Mouse (Mus musculus) urinary bladder, postnatal 4 days (tissue): ENCODE data around the gene Jak1.

Experiments
- DNase-seq, 2 experiments: peaks; one replicate each; pipeline ENCODE4 v3.0.0; 2021 to 2022; ENCODE audit warnings: low spot score in 2 of 2

Gene Jak1

DNA sequence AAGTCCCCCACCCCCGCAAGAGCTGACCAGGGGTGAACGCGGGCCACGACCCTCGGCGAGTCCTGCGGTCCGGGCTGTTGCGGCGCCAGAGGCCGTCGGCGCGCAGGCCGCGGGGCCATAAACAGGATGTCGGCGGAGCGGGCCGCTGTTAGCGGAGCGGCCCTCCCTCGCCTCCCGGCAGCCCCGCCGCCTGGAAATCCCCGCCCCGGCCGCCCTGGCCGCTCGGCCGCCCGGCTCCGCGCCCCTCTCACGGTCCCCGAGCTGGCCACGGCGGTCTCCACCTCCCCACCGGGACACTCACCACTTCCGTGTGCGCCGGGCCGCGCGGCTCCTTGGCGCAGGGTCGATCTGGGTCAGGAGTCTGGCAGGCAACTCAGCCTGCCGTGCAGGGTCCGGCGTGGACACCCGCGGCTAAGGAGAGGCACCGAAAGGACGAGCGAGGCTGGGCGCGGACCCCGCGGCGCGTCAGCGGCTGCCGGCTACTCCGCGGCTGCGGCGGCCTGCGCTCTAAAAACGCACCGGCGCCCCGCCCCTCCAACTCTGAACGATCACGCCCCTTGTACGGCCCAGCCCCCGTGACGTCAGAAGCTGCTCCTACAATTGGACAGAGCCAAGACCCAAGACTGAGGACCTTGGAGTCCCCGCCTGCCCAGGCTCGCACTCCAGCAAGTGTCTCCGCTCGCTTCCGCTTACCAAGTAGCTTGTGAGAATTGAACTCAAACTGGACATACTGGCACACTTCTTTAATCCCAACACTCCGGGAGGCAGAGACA, at the start of gene Jak1:
Gene Jak1 (minus strand): TSS at position 542 of the 773 bp plus-strand sequence.
- DNase-seq: peak; percentile 95 to 99

DNA sequence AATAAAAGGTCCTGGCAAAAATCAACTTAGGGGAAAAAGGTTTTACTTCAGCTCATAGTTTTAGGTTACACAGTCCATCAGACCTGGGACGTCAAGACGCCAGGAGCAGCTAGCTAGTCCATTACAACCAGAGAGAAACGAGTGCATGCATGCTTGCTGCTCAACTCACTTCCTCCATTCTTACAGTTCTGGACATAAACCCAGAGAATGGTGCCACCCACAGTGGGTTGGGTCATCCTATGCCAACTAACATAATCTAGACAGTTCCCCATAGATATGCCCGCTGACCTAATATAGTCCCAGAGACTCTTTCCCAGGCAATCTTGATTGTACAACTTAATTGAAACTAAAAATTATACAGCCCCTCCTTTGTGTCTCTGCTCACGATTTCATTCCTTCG, 47.0 kb upstream of the Jak1 start:
- no peak for DNase-seq

DNA sequence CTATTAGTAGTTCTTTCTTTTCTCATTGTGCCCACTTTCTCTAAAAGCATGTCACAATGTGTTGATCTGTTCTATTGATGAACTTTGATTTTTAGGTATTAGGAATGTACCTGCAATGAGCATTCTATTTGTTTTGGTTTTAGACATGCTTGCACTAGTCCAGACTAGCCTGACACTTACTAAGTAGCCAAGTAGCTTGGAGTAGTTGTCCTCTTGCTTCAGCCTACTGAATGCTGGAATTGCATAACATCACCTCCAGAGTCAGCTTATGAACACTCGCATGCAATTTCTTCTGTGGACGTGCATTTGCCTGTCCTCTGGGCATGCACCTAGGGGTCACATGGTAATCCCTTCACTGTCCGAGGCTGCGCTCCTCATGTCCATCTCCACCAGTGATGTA, 43.1 kb upstream of the Jak1 start:
- no peak for DNase-seq

DNA sequence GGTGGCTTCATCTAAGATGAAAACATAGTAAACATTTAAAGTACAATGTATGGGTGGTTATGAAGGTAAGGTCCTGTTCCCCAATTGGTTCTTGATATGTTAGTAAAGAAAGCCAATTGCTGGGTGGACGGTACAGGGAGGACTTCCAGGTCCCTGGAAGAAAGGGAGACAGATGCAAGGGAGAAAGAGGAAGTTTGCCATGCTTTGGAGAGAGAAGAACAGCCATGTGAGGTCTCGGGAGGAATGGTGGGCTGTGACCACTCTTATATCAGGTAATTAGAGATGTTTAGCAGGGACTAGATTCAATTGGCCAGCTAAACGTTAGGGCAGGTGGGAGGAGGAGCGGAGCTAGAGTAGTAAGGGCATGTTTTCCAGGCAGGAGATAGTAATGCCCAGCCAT, 42.2 kb upstream of the Jak1 start:
- no peak for DNase-seq

DNA sequence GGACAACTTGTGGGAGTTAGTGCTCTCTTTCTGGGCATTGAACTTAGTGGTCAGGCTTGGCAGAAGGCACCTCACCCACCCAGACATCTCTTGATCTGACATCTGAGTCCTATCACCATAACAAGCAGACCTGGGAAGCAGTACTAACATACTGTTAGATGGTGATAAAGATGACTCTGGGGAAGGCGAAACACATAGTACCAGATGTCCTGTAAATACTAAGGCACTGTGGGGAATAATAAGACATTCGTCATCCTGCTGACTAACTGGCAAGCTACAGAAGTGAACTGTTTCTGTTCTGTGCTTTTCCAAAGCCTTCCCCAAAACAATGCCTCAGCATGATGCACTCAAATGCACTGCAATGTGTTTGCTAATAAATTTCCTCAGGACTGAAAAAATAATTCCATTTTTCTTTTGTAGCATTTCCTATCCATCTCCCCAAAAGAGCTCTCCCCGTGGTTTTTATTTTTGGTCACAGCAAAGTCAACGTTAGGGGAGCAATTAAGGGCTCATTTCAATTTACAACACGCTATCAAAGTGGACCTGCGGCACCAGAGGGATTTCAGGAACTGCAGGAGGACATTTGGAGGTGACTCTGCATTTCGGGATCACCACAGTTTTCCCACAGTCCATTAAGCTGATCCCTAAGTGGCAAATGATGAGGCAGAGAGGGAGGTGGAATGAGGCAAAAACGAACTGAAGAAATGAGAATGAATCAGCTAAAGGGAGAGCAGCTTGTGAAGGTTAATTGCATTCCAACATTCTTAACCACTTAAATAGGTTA, 41.2 kb upstream of the Jak1 start:
- DNase-seq: no peak

DNA sequence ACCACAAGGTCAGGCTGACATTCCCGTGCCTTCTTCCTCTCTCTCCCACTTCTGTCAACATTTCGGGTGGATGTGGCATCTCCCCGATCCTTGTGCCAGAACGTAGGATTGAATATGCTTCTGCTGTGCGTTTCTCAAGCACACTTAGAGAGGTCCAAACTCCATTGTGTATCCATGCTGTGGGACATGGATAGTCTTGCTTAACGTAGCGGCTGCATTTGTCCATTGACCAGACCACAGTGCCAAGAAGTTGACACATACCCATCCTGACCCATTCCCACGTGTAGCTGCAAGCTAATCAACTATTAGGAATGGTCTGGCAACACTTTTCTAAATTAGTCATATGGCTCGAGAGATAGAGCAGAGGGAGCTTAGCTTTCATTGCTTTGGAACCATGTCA, 40.0 kb upstream of the Jak1 start:
- DNase-seq: no peak

DNA sequence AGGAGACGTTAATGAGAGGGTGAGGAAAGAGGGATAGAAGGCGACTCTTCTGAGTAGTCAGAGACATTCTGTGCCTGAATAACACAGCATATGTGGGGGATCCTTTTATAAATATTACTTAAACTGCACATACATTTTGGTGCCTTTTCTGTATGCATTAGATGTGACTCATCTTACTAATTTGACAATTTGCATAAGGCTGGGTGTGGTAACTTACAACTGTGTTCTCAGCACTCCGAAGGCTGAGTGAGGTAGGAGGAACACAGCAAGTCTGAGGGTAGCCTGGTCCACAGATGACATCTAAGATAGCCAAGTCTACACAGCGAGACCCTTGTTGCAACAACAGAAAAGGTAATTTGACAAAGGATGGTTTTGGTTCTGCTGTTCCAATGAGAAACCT, 39.0 kb upstream of the Jak1 start:
- no peak for DNase-seq

DNA sequence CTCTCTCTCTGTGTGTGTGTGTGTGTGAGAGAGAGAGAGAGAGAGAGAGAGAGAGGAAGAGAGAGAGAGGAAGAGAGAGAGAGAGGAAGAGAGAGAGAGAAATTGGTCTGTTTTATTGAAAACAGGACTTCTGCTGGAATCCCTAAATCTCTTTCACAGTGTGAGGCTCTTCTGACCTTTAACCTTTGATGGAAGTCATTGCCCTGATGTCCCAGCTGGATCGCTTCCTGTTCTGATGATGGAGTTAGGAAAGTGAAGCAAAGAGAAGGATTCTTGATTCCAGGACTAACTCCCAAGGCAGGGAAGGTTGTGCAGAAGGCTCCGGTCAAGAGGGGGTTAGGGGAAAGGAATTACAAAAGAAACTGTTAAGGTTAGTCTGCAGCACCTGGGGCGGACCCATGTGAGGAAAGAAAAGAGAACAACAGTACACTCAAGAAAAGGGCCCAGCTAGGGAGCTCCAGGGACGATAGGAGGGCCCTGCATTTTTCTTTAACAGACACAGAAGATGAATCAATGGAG, 35.4 kb upstream of the Jak1 start:
- no peak for DNase-seq

DNA sequence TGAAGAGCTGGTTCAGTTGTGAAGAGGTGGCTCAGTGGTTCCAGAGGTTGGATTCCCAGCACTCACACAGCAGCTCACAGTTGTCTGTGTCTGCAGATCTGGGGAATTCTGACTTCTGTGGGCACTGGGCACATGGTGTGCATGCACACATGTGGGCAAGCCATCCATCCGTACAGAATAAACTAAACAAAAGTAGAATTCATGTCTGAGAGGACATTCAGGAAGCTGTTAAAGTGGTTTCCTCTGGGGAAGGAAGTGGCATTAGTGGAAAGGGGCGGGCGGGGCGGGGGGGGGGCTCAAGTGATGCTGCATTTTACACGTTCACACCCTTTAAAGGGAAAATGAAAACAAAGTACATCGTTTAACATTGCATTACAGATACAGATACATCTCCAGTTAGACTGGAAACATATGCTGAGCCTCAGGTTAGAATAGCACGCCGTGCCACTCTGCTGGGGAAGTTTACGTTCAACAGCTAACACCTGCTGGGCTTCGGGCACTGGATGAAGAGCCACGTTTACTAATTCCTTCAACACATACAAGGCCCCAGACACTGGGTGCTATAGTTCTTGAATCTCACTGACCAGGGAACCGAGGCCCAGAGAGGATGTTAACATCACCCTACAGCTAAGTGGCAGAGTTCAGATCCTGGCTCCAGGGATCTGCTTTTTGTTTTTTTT, 33.4 kb upstream of the Jak1 start:
- DNase-seq: no peak

DNA sequence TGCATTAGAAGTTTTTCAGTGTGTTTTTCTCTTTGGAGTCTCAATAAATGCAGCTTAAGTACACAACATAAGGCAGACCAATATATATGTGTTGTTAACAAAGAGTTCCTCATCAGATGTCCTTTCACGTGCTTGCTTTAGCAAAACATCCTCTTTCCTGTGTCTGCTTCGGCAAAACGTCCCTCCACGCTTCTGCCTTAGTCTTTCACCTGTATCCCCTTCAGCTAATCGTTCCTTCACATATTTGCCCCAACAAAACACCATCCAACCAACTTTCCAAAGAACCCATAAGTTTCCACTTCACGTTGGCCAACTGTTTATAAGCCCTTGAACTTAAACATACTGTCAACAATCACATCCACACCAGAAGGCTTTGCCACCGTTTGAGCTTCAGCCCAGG, 31.8 kb upstream of the Jak1 start:
- DNase-seq: no peak

DNA sequence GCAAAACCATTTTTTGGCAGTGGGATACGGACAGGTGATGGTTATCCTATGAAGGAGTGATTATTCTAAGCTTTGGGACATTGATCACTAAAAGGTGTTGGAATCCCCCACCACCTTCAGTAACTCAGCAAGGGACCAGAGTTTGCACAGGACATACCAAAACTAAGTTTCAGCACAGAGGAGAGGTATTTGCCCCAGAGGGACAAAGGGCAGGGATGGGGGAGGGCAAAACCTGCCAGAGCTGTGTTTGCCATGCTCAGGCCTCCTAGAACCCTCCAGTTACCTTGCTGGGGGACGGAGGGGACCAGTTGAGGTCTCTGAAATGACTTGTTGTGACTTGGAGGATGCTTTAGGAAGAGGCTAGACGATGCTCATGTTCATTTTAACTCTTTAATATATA, 30.7 kb upstream of the Jak1 start:
- DNase-seq: no peak

DNA sequence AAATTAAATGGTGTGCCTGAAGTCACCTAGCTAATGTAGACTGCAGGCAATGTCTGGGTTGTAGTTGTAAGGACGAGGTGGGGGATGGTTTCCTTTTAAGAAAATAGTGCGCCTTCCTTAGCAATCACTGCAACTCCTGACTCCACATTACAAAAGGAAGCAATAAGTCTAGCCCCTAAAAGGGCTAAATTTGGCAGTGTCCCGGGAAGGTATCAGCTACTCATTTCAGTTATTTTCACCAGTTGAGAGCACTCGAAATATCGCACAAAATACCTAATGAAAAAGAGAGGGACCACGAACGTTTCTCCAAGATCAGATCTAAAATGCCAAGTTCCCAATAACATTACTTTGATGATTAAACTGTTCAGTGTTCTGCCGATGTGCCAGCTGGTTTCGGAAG, 28.6 kb upstream of the Jak1 start:
- no peak for DNase-seq

DNA sequence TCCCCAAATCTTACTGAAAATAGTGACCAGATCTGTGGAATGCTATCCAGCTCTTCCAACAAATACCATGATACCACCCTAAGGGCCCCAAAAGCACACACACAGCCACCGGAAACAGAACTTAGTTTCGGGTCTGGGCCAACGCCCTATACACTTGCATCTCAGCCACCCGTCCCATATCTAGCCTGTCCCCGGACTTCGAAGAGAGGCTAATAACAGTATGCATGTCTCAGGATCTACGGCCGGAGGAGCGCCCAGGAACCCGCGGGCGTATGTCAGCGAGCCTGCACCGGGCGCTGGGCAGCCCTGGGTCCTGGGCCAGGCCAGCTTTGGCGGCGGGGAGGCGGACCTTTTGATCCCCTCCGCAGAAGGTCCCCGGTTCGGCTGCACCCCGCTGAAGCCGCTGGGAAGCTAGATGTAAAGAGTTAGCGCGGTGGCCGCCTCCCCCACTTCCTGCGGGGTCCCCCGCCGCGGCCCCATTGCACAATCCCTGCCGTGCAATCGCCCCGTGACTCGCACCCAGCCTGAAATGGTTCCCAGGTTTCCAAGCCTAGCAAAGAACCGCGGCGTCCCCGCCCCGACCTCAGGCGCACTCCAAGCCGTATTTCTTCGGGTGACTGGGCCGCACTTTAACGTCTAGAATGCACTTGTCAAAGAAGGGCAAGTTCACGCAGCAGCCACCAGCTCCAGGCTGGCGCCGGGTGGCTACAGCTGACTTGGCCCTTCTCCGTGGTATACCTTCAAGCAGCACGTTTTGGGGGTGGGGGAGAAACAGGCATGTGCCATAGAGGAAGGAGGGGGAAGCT, 27.9 kb upstream of the Jak1 start:
- peak; percentile 54 to 72 for DNase-seq

DNA sequence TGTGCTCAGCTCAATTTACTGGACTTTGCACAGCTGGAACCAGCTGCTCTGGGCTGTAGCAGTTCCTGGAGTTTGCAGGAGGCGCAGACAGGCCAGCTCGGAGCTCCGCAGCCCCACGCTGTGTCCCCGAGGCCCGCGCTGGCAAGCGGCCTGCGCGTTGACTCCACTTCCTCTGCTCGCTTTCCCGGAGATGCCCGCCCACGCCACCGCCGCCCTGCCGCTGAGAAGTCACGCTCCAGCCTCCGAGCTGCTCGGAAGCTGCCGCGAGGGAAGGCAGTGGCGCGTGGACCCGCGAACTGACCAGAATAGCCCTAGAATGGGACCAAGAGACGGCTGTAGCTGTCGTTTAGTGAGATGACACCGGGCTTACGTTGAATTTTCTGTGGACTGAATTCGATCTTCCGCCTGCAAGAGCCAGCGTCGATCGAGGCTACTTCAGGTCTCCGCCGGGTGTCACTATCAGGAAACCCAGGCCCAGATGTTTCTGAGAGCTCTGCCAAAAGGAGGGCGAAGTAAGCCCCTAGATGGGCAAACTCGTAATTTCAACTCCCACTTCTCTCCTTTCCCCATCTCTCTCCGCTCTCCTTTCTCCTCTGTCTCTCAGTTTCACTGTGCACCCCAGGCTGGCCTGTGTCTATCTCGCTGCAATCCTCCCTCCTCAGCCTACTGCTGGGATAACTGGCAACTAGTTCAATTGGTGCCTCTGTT, 27.1 kb upstream of the Jak1 start:
- peak; percentile 86 for DNase-seq

DNA sequence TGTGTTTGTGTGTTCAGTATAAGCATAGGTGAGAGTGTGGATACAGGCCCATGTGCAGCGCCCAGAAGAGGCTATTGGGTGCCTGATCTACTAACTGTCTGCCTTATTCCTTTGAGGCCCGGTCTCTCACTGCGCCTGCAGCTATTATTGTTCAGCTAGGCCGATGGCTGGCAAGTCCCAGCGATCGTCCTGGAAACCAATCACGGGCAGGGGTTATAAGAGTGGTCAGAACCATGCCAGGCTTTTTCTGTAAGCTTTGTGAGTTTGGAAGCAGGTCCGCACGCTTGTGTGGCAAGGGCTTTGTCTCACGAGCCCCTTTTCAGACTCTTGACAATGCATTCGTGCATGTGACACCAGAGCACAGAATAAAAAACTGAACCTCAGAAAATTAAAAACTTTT, 23.2 kb upstream of the Jak1 start:
- no peak for DNase-seq

DNA sequence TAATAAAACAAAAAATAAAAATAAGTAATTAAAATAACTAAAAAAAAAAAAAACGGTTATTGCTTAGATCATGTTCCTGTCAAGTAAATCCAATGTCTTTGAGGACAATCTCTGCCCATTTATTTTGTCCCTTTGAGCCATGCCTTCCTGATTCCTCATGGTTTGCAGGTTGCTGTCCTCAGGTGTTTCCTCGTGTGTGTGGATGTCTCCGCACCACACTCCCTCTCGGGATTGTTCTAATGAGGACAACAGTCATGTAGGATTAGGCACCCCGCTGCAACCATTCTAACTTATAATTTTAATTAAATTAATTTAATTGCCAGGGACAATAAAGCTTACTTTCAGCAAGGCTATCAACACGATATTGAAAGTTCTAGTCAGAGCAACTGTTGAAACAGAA, 21.5 kb upstream of the Jak1 start:
- DNase-seq: no peak

DNA sequence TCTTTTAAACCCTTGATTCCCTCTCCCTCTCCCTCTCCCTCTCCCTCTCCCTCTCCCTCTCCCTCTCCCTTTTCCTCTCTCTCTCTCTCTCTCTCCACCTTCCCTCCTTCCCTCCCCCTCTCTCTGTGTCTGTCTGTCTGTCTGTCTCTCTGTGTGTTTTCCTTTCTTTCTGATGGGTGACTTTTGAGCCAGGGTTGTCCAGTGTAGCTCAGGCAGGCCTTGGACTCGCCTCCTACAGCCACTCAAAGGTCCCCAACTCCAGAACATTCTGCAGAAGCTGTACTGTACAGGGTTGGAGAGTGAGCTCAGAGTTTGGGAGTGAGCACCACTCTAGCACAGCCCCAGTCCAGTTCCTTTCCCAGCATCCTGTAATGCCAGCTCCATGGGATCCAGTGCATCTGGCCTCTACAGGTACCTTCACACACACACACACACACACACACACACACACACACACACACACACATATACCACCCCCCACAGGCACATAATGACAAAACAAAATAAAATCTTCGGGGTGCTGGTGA, 20.9 kb upstream of the Jak1 start:
- DNase-seq: no peak

DNA sequence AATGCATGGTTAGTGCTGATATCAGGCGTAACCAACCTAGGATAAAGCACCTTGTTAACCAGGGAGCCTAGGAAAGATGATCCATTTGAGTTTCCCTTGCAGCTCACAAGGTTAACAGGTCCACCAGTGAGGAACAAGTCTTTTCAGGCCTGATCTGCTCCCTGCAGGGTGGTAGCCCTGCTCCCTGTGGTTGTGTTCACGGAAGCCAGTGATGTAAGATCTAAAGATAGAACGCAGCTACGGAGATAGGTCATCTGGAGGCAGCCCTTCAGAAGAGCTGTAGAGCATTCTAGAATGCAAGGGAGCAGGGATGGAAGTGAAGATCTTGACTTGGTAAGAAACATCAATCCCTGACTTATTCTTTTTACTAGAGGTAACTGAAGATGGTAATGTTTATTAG, 18.9 kb upstream of the Jak1 start:
- no peak for DNase-seq

DNA sequence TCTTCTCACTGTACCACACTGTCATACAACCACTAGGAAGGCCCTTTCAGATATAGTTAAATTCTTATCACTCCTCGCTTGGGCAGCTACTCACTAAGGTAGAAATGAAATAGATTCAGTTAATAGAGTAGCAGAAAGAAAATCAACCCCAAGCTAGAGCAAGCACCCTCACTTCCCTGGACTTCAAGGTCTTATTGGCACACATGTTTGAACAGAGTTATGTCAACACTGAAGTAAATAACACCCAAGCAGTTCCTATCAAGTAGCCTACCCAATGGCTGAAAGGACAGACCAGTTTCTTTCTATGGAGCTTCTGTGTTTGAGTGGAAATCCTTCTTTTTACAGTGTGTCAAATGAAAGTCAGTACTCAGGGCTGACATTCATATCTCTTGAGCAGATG, 17.2 kb upstream of the Jak1 start:
- DNase-seq: no peak

DNA sequence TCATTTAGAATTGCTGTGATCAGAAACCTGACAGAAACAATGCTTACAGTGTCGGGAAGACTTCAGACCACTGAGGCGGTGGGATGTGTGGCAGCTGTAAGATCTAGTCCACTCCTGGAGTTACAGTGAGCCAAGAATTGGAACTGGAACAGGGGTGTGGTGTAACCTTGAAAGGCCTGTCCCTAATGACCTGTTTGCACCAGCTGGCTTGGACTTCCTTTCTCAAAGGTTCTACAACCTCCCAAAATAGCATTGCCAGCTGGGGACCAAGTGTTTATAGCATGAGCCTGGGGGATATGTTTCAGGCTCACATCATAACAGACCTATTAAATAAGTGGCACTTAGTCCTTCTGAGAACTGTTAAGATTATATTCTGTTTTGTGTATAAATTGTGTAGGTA, 15.0 kb upstream of the Jak1 start:
- DNase-seq: no peak
